Mouse (Mus musculus): ENCODE data around the gene Cntd1. TPM values are rescaled to one million over a fixed set of nuclear protein-coding genes. Genes with fewer than 3 reads are reported as not detected.

The Cntd1 gene
- polyA plus RNA-seq, 1 experiment = 0.20 TPM

GRCm38 (mm10) chr11:101263138-101263988 is 15.4 kb upstream of the Cntd1 start:
- 63% methylated on average over 32 of the region's 32 CpGs for WGBS
- no peak for TF ChIP-seq CTCF (IDR thresholded peaks at IDR 0.05; ENCODE audit: extremely low read depth, insufficient read length, insufficient replicate concordance, low read depth, low read length)
- no peak overlapping the region for H3K27ac ChIP-seq (ENCODE audit: insufficient read depth, low read depth, low read length)
- peaks cover 17% of the 10 kb centered on the region for H3K4me1 ChIP-seq (ENCODE audit: control insufficient read depth, insufficient read depth, insufficient read length, low read length)
- H3K36me3 ChIP-seq (ENCODE audit: control insufficient read depth, insufficient read depth, low read length) = peaks cover 4% of the 10 kb centered on the region; the same call in 1 of the 2 replicates
- peaks cover 13% of the 10 kb centered on the region for H3K27me3 ChIP-seq (ENCODE audit: control insufficient read depth, insufficient read depth, low read length)
- H3K4me3 ChIP-seq (ENCODE audit: low read depth, low read length) = no peak overlapping the region

GRCm38 (mm10) chr11:101263989-101264280 is 14.9 kb upstream of the Cntd1 start:
- no peak for TF ChIP-seq POLR2A (IDR thresholded peaks at IDR 0.05; ENCODE audit: low read depth, low read length)
- no peak overlapping the region for H3K4me3 ChIP-seq (ENCODE audit: low read depth, low read length)
- H3K27me3 ChIP-seq (ENCODE audit: control insufficient read depth, insufficient read depth, low read length) = peaks cover 13% of the 10 kb centered on the region
- H3K36me3 ChIP-seq (ENCODE audit: control insufficient read depth, insufficient read depth, low read length) = peaks cover under 1% of the 10 kb centered on the region; the same call in 1 of the 2 replicates
- no peak overlapping the region for H3K27ac ChIP-seq (ENCODE audit: insufficient read depth, low read depth, low read length)
- 78% methylated on average over 3 of the region's 3 CpGs for WGBS
- H3K4me1 ChIP-seq (ENCODE audit: control insufficient read depth, insufficient read depth, insufficient read length, low read length) = peaks cover 17% of the 10 kb centered on the region

GRCm38 (mm10) chr11:101264954-101265471 is 13.8 kb upstream of the Cntd1 start:
- Histone ChIP-seq H3K36me3 (ENCODE audit: control insufficient read depth, insufficient read depth, low read length) (no peaks in the 10 kb centered on the region), H3K4me1 (ENCODE audit: control insufficient read depth, insufficient read depth, insufficient read length, low read length) (peaks cover 19% of the 10 kb centered on the region), H3K27me3 (ENCODE audit: control insufficient read depth, insufficient read depth, low read length) (peaks cover 13% of the 10 kb centered on the region), H3K27ac (ENCODE audit: insufficient read depth, low read depth, low read length) (no peak overlapping the region), H3K4me3 (ENCODE audit: low read depth, low read length) (no peak overlapping the region)
- TF ChIP-seq POLR2A (IDR thresholded peaks at IDR 0.05; ENCODE audit: low read depth, low read length) (no peak), CTCF (IDR thresholded peaks at IDR 0.05; ENCODE audit: extremely low read depth, insufficient read length, insufficient replicate concordance, low read depth, low read length) (no peak)
- 68% methylated on average over 31 of the region's 31 CpGs for WGBS

GRCm38 (mm10) chr11:101265906-101266305 is 12.9 kb upstream of the Cntd1 start:
- 71% methylated on average over 6 of the region's 6 CpGs for WGBS
- Histone ChIP-seq H3K4me3 (ENCODE audit: low read depth, low read length) (no peak overlapping the region), H3K27me3 (ENCODE audit: control insufficient read depth, insufficient read depth, low read length) (peaks cover 13% of the 10 kb centered on the region), H3K36me3 (ENCODE audit: control insufficient read depth, insufficient read depth, low read length) (no peaks in the 10 kb centered on the region), H3K4me1 (ENCODE audit: control insufficient read depth, insufficient read depth, insufficient read length, low read length) (peaks cover 13% of the 10 kb centered on the region; the same call in 1 of the 2 replicates), H3K27ac (ENCODE audit: insufficient read depth, low read depth, low read length) (no peak overlapping the region)
- TF ChIP-seq POLR2A (IDR thresholded peaks at IDR 0.05; ENCODE audit: low read depth, low read length) = no peak
- TF ChIP-seq CTCF (IDR thresholded peaks at IDR 0.05; ENCODE audit: extremely low read depth, insufficient read length, insufficient replicate concordance, low read depth, low read length) = no peak

GRCm38 (mm10) chr11:101269577-101270116 is 9.2 kb upstream of the Cntd1 start:
- Histone ChIP-seq H3K4me1 (ENCODE audit: control insufficient read depth, insufficient read depth, insufficient read length, low read length) (peaks cover 3% of the 10 kb centered on the region; the same call in 1 of the 2 replicates), H3K27me3 (ENCODE audit: control insufficient read depth, insufficient read depth, low read length) (no peaks in the 10 kb centered on the region), H3K27ac (ENCODE audit: insufficient read depth, low read depth, low read length) (no peak overlapping the region), H3K4me3 (ENCODE audit: low read depth, low read length) (no peak overlapping the region), H3K36me3 (ENCODE audit: control insufficient read depth, insufficient read depth, low read length) (no peaks in the 10 kb centered on the region)
- TF ChIP-seq POLR2A (IDR thresholded peaks at IDR 0.05; ENCODE audit: low read depth, low read length) (no peak), CTCF (IDR thresholded peaks at IDR 0.05; ENCODE audit: extremely low read depth, insufficient read length, insufficient replicate concordance, low read depth, low read length) (no peak)
- 34% methylated on average over 10 of the region's 10 CpGs for WGBS

GRCm38 (mm10) chr11:101272446-101272845 is 6.4 kb upstream of the Cntd1 start:
- 91% methylated on average over 3 of the region's 3 CpGs for WGBS
- TF ChIP-seq CTCF (IDR thresholded peaks at IDR 0.05; ENCODE audit: extremely low read depth, insufficient read length, insufficient replicate concordance, low read depth, low read length) (no peak), POLR2A (IDR thresholded peaks at IDR 0.05; ENCODE audit: low read depth, low read length) (no peak)
- no peak overlapping the region for H3K27ac ChIP-seq (ENCODE audit: insufficient read depth, low read depth, low read length)
- no peak overlapping the region for H3K4me3 ChIP-seq (ENCODE audit: low read depth, low read length)
- peaks cover 18% of the 10 kb centered on the region for H3K4me1 ChIP-seq (ENCODE audit: control insufficient read depth, insufficient read depth, insufficient read length, low read length)
- no peaks in the 10 kb centered on the region for H3K27me3 ChIP-seq (ENCODE audit: control insufficient read depth, insufficient read depth, low read length)
- no peaks in the 10 kb centered on the region for H3K36me3 ChIP-seq (ENCODE audit: control insufficient read depth, insufficient read depth, low read length)

GRCm38 (mm10) chr11:101275309-101275708 is 3.5 kb upstream of the Cntd1 start:
- TF ChIP-seq CTCF (IDR thresholded peaks at IDR 0.05; ENCODE audit: extremely low read depth, insufficient read length, insufficient replicate concordance, low read depth, low read length) = no peak
- TF ChIP-seq POLR2A (IDR thresholded peaks at IDR 0.05; ENCODE audit: low read depth, low read length) = no peak
- Histone ChIP-seq H3K4me3 (ENCODE audit: low read depth, low read length) (no peak overlapping the region), H3K36me3 (ENCODE audit: control insufficient read depth, insufficient read depth, low read length) (no peaks in the 10 kb centered on the region), H3K4me1 (ENCODE audit: control insufficient read depth, insufficient read depth, insufficient read length, low read length) (peaks cover 21% of the 10 kb centered on the region), H3K27ac (ENCODE audit: insufficient read depth, low read depth, low read length) (no peak overlapping the region), H3K27me3 (ENCODE audit: control insufficient read depth, insufficient read depth, low read length) (no peaks in the 10 kb centered on the region)
- WGBS = 69% methylated on average over 4 of the region's 4 CpGs
